Mouse (Mus musculus) heart, postnatal 0 days (tissue): ENCODE measurements around the gene Neurl2.

ENCODE experiments used
- CTCF ChIP-seq: IDR thresholded peaks from 2 replicates; pipeline ENCODE4 v1.5.1; 2016; ENCODE audit warnings: antibody characterized with exemption, control low read depth, low read depth
- EP300 ChIP-seq: IDR thresholded peaks from 2 replicates; pipeline ENCODE4 v1.6.1; 2016; ENCODE audit warnings: antibody characterized with exemption, low read depth

DNA sequence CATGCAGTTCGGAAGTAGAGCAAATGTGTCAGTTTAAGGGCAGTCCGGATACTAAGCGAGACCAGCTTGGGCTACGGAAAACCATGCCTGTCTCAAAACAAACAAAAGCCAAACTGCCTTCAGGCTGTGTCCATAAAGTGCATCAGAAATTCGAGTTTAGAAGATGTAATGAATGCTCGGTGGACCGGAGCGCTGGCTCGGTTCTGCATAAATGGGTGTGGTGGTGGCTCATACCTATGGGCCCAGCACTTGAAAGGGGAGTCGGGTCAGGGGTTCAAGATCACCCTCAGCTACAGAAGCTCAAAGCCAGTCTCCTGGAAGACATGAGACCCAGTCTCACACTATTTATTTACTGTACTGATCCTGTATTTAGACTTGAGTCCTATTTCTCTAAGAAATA lies 45.5 kb downstream of the Neurl2 start:
- TF ChIP-seq CTCF: no peak
- no peak for TF ChIP-seq EP300
